Mouse (Mus musculus) liver, embryonic 14.5 days (tissue): ENCODE measurements around the gene Shd. TPM values are rescaled to one million over a fixed set of nuclear protein-coding genes. Genes with fewer than 3 reads are reported as not detected.

Experiments used
- ATAC-seq: fragments of 200-750 bp; cut with Nextera tagmentation; 2 replicates; pipeline ENCODE4 v1.8.0; 2017; ENCODE audit warnings: moderate number of reproducible peaks, mild to moderate bottlenecking, moderate library complexity; ENCODE audit not compliant: insufficient read depth
- DNase-seq, 3 experiments: peaks; one replicate each; pipeline ENCODE4 v3.0.0-alpha.2; 2012 to 2013; ENCODE audit warnings: low read depth in 3 of 3, low spot score in 3 of 3
- H3K27ac ChIP-seq: fragments of 300-500 bp; sonication (generic); 2 replicates; pipeline ENCODE4 v1.5.1; 2014; ENCODE audit warnings: moderate library complexity, mild to moderate bottlenecking, control low read depth, inconsistent platforms
- H3K27me3 ChIP-seq: fragments of 300-500 bp; sonication (generic); 2 replicates; pipeline ENCODE4 v1.6.1; 2014; ENCODE audit warnings: mild to moderate bottlenecking, low read length, moderate library complexity; ENCODE audit not compliant: control insufficient read depth, insufficient read depth
- H3K36me3 ChIP-seq: fragments of 300-500 bp; sonication (generic); replicated peaks from 2 replicates; pipeline ENCODE4 v1.6.1; 2014; ENCODE audit warnings: low read depth; ENCODE audit not compliant: control insufficient read depth, insufficient read depth
- H3K4me1 ChIP-seq, 2 experiments: fragments of 200-500 bp in 1 of 2; fragments of 300-500 bp in 1 of 2; sonication (generic) in 1 of 2; replicated peaks; 2 replicates each; pipeline ENCODE4 v1.6.1; 2012 to 2014; ENCODE audit warnings: antibody characterized with exemption in 1 of 2, inconsistent platforms in 1 of 2, low read length in 1 of 2; ENCODE audit not compliant: control insufficient read depth in 2 of 2, insufficient read depth in 2 of 2
- H3K4me2 ChIP-seq: fragments of 300-500 bp; sonication (generic); 2 replicates; pipeline ENCODE4 v1.6.1; 2014; ENCODE audit warnings: low read depth, mild to moderate bottlenecking, control low read depth, moderate library complexity
- H3K4me3 ChIP-seq, 2 experiments: fragments of 200-500 bp in 1 of 2; fragments of 300-500 bp in 1 of 2; sonication (generic) in 1 of 2; 2 replicates each; pipeline ENCODE4 v1.5.1; 2012 to 2014; ENCODE audit warnings: low read depth in 2 of 2, low read length in 2 of 2, mild to moderate bottlenecking in 2 of 2, control low read depth in 1 of 2, inconsistent platforms in 1 of 2, moderate library complexity in 1 of 2; ENCODE audit not compliant: insufficient read depth in 1 of 2
- H3K9ac ChIP-seq: fragments of 300-500 bp; sonication (generic); replicated peaks from 2 replicates; pipeline ENCODE4 v1.6.1; 2014; ENCODE audit warnings: mild to moderate bottlenecking, control low read depth, moderate library complexity
- H3K9me3 ChIP-seq: fragments of 300-500 bp; sonication (generic); 2 replicates; pipeline ENCODE4 v1.6.1; 2016; ENCODE audit warnings: low read length, mixed read lengths; ENCODE audit not compliant: control insufficient read depth
- CTCF ChIP-seq: IDR thresholded peaks from 2 replicates; pipeline ENCODE4 v1.5.1; 2016; ENCODE audit warnings: antibody characterized with exemption, low read depth, control low read depth
- EP300 ChIP-seq: IDR thresholded peaks from 2 replicates; pipeline ENCODE4 v1.6.1; 2016; ENCODE audit warnings: antibody characterized with exemption, low read depth
- WGBS: fragments of 180-500 bp; shearing (Covaris S2); extraction: QIAGEN DNeasy Blood & Tissue Kit; methylation state at CpG from one replicate; pipeline ENCODE4 v1.1.7; 2014; ENCODE audit not compliant: insufficient replicate concordance; 5-methylcytosine and 5-hydroxymethylcytosine counted together
- polyA plus RNA-seq, 2 experiments: library from polyadenylated mRNA; depleted of rRNA in 1 of 2; stranded (reverse) in 1 of 2; unstranded in 1 of 2; fragments of >200 nt; fragmentation: Nextera tagmentation in 1 of 2; extraction: Ambion mirVana in 1 of 2; gene quantifications; 2 replicates each; pipeline versions ENCODE4 v1.2.1 to v1.2.3; 2012 to 2014

The Shd gene
- polyA plus RNA-seq, 2 experiments, result 0.31 TPM; not detected in 1

- no peak for DNase-seq
- Histone ChIP-seq H3K27me3 (peaks cover 5% of the 10 kb centered on the region), H3K4me3 (no peak overlapping the region), H3K9me3 (no peaks in the 10 kb centered on the region), H3K4me1 (peaks cover 3 to 4% of the 10 kb centered on the region in 2 experiments), H3K4me2 (no peak overlapping the region), H3K9ac (no peak overlapping the region), H3K36me3 (peaks cover 3% of the 10 kb centered on the region), H3K27ac (no peak overlapping the region)
- no peak for TF ChIP-seq EP300
- TF ChIP-seq CTCF, result no peak; the same call in 1 of the 2 replicates
- ATAC-seq, result no peak
- WGBS, result 70% methylated on average over 9 of the region's 9 CpGs
Measured at GRCm38 (mm10) chr17:55964996-55965395, 5.3 kb upstream of the Shd start.

- Histone ChIP-seq H3K36me3 (peaks cover 3% of the 10 kb centered on the region), H3K4me1 (no peaks in the 10 kb centered on the region), H3K4me2 (no peak overlapping the region), H3K9me3 (no peaks in the 10 kb centered on the region), H3K9ac (no peak overlapping the region), H3K4me3 (no peak overlapping the region), H3K27me3 (peaks cover 24% of the 10 kb centered on the region), H3K27ac (no peak overlapping the region)
- ATAC-seq, result no peak
- WGBS, result 81% methylated on average over 4 of the region's 4 CpGs
- DNase-seq, result no peak
- TF ChIP-seq EP300 (no peak), CTCF (no peak)
Measured at GRCm38 (mm10) chr17:55967186-55967585, 3.1 kb upstream of the Shd start.

DNA sequence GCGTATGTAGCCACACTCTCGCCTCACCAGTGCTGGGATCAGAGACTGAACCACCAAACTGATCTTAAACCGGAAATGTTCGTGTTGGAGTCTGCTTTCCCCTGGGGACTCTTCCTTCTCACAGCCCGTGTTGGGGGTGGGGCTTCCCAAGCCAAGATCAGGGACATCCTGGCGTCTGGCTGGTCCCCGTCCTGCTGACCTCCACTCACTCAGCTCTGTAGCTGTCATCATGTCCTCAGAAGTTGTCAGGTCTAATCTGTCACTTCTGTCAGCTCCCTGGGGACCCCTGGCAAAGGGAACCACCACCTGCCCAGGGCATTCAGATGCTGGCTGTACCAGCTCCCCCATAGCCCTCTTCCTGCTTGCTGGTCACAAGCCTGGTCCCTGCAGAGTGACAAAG, 2.1 kb upstream of the Shd start:
- TF ChIP-seq EP300, result no peak
- TF ChIP-seq CTCF, result no peak
- H3K27ac ChIP-seq, result no peak overlapping the region
- peaks cover 24% of the 10 kb centered on the region for H3K27me3 ChIP-seq
- WGBS, result 61% methylated on average over 7 of the region's 7 CpGs
- H3K9me3 ChIP-seq, result no peaks in the 10 kb centered on the region
- peaks cover 3% of the 10 kb centered on the region for H3K36me3 ChIP-seq
- DNase-seq, result no peak
- no peak overlapping the region for H3K4me2 ChIP-seq
- no peak overlapping the region for H3K9ac ChIP-seq
- H3K4me3 ChIP-seq, result no peak overlapping the region
- no peaks in the 10 kb centered on the region for H3K4me1 ChIP-seq
- no peak for ATAC-seq

DNA sequence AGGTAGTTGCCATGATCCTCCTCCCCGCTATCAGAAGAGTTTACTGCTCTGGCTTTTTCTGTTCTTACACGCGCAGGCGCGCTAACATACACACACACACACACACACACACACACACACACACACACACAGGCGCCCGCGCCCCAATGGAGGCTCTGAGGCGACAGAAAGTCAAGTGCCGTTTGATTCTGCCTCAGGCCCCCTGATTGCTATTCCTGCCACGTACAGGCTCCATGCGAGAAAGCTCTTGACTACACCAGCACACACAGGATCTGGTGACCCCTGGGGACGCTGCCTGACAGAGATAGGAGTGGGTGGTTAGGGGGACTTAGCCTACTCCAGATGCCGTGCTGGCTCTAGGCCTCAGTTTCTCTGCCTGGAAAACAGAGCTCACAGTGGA, 707 bp upstream of the Shd start:
- Histone ChIP-seq H3K27me3 (peaks cover 24% of the 10 kb centered on the region), H3K4me2 (no peak overlapping the region), H3K4me1 (no peaks in the 10 kb centered on the region), H3K27ac (no peak overlapping the region), H3K9me3 (no peaks in the 10 kb centered on the region), H3K9ac (no peak overlapping the region), H3K4me3 (no peak overlapping the region), H3K36me3 (peaks cover 3% of the 10 kb centered on the region)
- TF ChIP-seq CTCF, result no peak
- no peak for TF ChIP-seq EP300
- no peak for DNase-seq
- ATAC-seq, result no peak
- WGBS, result 39% methylated on average over 14 of the region's 14 CpGs

- Histone ChIP-seq H3K36me3 (peaks cover 2% of the 10 kb centered on the region; the same call in 1 of the 2 replicates), H3K27ac (no peak overlapping the region), H3K9me3 (no peaks in the 10 kb centered on the region), H3K4me1 (no peaks in the 10 kb centered on the region), H3K27me3 (peaks cover 24% of the 10 kb centered on the region), H3K4me2 (no peak overlapping the region), H3K4me3 (no peak overlapping the region), H3K9ac (no peak overlapping the region)
- no peak for DNase-seq
- TF ChIP-seq EP300, result no peak
- no peak; the same call in 1 of the 2 replicates for TF ChIP-seq CTCF
- ATAC-seq, result no peak
- 31% methylated on average over 22 of the region's 22 CpGs for WGBS
Measured at GRCm38 (mm10) chr17:55971453-55971852, 1.2 kb downstream of the Shd start.
